Mouse (Mus musculus) 416B (cell line): ENCODE data around the gene Kif26b.
A peak's percentile ranks its signal among the peaks of the same experiment; 100 is the strongest.

Source experiments
- DNase-seq: peaks from one replicate; pipeline ENCODE4 v3.0.0; 2011; ENCODE audit warnings: low read depth

Kif26b gene

DNA sequence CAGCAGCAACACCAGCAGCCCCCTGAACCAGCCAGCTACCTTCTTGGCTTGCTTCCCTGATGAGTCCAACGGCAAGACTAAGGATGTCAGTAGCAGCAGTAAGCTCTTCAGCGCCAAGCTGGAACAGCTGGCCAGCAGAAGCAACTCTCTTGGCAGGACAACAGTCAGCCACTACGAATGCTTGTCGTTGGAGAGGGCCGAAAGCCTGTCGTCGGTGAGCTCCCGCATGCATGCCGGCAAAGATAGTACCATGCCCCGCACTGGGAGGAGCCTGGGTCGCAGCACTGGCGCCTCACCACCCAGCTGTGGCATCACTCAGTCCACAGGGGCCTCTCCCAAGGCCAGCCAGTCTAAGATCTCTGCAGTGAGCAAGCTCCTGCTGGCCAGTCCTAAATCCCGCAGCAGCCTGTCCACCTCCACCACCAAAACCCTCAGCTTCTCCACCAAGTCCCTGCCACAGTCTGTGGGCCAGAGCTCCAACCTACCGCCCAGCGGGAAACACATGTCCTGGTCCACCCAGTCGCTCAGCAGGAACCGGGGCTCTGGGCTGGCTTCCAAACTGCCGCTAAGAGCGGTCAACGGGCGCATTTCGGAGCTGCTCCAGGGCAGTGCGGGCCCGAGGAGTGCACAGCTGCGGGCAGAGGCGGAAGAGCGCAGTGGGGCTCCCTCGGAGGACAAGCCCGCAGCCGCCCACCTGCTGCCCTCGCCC is 388.4 kb downstream of the Kif26b start:
- DNase-seq, result no peak

DNA sequence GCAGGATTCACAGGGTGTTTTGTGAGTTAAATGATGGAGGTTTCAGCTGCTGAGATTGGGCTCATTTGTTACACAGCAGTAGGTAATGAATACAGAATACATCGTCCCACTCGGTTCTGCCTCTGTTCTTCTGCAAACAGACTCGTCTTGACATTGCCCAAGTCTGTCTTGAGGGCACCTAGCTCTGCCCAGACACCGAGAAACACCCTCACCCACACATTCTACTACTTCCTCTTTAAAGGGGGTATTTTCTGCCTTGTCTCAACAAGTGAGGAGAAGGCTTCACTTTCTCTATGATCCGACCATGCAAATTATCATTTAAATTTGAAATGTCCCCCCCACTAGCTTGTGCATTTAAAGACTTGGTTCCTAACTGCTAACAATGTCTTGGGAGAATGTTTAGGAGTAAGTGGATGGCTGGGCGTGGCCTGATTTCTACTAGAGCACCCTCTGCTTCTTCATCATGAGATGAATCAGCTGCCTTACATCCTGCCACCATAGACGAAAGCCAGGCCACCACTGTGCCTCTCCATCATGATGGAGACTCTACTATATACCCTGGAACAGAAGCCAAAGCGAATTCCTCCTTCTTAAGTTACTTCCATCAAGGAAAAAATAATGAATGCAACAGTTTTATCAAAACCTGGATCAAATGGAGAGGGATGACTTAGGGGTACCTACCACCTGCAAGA is 395.7 kb downstream of the Kif26b start:
- DNase-seq, result no peak

DNA sequence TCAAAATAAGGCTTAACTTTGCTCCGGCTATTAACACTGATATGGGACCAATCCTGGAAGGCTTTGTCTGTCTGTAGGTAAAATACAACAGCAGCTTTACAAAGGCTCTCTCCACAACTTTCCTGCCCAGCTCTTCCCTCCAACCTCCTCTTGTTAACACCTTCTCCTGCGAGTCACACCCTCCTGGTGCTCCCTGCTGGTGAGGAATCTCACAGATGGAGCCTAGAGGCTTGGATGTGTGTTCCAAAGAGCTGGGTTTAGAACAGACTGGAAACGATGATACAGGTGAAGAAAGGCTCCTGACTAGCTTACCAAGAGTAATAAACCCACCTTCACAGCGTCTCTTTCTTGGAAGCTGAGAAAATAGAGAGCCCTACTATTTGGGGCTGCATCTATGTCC is 400.6 kb downstream of the Kif26b start:
- DNase-seq, result no peak

DNA sequence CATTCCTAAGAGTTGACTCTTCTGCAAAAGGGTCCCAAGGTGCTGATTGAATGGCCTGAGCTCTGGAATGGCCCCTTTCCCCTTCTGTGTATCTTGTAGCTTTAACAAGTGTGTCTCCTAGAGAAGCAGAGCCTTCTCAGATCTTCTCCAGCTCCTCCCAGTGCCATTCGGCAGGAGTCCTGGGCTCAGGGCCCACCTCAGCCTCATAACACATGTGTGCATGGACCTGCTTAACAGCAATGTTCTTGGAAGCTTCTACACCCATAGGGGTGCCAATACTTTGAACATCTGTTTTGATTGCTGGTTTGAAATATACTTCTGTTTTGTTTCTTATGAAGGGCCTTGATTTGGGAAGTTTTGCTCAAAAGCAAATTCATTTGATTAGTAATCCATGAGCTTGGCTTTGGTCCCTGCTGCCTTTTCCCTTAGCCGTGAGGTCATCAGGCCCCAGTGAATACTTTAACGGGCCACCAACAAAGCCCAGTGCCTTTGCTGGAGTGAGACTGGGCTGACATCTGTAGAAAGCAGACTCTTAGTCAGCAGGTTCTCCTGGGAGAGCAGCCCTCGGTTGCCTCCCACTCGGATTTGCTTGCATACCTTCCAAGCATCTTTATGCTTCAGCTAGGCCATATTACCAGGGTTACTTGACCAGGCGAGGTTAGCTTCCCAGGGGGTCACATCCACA is 405.2 kb downstream of the Kif26b start:
- no peak for DNase-seq

DNA sequence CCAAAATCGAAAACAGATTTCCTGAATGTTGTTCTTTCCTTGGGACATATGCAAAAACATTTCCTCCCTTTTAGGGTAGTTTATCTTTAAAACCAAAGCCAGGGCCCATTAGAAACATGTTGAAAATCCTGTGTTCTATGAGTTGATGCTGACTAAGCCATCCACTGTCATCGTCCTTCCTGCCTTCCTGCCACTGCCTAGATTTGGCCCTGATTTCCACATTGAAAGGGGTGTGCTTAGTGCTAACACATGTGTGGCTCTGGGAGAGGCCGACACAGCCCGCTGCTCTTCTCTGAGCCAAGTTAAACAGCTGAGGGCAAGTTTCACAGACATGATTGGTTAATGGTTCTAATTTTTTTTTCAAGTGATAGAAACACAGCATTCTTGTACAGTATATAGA is 407.5 kb downstream of the Kif26b start:
- DNase-seq, result peak; percentile 3

DNA sequence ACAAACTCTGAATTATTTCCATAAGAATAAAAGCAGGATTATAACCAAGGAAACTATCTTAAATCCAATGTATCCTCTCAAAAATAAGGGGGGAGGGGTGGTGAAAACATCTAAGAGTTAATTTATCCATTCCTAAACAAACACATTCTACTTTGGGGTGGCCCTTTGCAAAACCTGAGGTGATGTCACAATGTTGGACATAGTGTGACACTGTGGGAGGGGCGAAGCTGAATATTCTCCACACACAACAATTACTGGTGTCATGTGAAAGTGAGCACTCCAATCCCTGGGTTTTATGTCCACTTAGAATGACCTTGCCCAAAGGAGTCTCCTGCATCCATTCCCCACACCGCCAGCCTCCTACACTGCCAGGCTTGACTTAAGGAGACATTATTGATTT is 408.1 kb downstream of the Kif26b start:
- no peak for DNase-seq

DNA sequence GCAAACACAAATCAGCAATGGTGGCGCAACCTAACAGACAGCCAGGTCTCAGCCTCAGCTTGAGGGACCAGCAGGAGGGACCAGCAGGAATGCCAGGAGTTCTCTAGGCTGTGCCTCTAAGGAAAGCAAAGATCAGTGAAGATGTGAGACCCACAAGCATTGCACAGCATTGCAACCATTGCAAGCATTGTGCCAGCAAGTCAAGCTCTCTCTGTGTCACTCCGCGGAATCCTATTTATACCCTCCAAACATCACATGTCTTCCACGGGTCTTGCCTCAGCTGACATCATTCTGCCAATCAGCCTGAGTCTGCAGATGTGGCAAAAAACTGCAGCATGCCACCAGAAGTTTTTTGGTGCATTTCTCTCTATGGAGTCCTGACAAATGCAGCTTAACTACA is 411.4 kb downstream of the Kif26b start:
- DNase-seq, result no peak

DNA sequence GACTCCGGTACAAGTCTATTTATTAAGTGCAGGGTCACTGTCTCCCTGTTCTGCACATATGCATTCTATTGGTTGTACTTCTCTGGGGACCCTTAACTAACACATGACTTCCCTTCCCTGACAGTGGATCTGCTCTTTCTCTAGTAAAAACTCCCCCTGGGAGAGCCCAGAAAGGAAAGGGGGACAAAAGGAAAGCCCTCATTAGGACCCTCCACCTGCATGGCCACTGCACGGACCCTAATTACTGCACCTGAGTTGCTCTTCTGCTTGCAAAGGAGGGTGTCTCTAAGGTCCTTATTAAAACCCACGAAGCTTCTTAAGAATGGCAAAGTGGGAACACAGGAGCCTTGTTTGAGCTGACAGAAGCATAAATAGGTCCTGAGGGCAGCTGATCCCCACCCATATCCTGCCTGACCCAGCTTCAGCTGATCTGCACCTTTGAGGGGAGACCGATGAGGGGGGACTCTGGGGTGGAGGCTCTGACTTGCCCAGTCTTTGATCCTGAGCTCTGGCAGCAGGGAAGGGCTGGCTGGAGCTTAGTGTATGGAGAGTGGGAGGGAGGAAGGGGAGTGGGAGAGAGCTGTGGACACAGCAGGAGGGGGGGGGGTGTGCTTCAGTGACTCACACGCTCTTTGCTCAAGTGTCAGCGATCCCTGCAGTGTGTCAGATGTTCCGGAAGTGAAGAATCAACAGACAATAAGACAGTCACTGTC is 413.5 kb downstream of the Kif26b start:
- DNase-seq, result no peak

DNA sequence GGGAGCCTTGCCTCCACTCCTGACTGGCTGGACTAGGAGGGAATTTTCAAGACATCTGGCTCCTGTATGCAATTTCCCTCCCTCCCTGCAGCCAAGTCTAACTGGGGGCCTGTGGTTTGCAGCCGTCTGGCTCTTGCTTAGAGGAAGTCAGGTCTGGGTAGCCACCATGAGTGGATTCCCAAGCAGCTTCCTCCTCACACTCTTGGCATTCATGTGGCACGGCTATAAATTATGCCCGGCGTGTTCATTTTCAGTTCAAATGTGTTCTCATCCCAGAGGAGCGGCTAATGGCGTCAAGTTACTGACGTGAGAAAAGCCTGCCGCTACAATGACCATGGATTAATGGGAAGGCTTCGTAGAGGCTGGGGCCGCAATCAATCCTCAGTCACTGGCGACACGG is 424.0 kb downstream of the Kif26b start:
- DNase-seq, result no peak

DNA sequence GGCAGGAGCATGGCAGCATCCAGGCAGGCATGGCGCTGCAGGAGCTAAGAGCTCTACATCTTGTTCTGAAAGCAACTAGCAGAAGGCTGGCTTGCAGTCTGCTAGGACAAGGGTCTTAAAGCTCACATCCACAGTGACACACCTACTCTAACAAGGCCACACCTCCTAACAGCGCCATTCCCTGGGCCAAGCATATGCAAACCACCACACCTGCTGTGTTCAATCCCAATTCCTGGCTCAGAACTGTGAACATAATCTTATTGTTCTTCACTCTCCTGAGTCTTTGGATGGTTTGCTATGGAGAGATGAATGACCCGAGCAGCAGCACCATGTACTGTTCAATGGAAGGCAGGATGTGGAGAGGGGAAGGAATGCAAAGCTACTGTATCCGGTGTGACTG is 429.7 kb downstream of the Kif26b start:
- DNase-seq, result no peak

DNA sequence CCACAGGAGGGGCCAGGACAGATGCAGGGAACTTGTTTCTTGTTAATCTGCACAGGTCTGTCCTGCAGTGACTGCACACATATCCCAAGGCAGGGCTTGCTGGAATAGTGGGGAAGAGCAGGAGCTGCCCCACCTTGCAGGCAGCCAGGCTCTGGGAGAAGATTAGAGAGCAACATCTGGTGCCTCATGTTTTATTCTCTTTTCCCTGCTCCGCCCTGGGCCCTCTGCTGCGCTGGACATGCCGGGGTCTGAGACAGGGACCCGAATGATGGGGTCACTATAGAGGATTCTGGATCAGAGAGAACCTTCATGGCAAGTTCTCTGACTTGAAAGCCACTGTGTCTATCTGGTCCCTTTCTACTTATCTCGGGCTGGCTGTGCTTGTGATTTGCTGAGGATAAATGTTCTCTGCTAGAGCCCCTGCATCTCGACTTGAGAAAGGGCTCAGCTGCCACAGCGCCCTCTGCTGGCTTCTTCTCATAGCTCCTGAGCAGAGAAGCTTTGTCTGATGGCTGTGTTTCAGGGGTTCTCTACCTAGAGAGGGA is 431.2 kb downstream of the Kif26b start:
- DNase-seq, result peak; percentile 57

DNA sequence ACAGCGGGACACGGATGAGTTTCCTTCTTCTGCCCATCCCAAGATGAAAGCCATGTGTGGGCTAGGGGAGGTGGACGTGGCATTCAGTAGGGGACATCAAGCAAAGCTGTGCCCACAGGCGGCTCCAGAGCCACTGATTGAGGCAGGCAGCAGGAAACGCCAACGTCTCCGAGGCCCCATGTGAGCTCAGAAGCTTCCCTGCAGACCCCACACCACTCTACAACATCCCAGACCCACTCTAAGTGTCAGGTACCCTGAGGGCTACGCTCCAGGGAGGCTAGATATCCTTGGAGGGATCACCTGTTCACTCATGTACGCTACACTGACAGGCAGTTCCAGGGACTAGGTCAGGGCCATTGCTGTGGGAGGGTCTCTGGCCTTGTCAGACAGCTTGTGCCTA is 432.7 kb downstream of the Kif26b start:
- DNase-seq, result no peak

DNA sequence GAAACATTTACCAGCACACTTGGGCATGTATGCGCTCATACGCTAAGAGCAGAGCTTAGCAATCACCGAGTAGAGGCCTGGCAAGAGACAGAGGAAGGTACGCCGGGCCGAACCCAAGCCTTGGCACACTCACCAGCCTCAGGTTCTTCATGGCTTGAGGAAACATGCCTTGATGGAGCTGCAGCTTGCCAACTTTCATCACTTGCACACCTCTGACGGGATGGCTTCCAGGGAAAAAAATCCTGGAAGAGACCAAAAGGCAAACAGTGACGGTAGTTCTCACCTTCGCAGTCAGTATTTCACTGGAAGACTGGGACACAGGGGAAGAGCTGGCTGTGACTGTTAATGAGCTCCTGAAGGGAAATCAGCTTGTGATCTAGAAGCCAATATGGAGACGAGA is 443.1 kb downstream of the Kif26b start:
- no peak for DNase-seq

DNA sequence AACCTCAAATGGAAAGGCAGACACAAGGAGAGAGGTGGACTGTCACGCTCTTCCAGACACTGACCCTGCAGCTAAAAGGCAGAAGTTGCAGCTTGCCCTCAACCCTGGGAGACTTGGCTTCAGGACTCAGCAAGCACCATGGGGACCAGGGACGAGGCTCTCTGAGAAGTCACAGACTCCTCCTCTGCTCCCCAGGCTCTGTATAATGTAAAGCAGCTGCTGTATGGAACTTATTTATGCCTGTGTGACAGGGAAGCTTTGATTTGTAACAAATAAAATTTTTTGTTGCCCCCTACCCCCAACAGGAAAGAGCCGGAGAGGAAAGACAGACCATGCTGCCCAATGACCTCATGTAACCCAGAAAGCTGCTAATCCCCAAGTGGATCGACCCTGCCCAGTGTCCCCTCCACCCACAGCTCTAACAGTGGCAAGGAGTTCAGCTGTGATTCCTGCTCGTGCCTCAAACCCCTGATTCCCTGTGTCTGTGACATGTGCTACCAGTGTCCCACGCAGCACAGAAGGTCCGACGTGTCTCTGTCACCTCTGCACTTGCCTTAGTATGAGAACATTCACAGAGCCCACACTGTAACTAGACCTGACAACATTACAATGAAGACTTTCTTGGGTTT is 449.8 kb downstream of the Kif26b start:
- DNase-seq, result no peak

DNA sequence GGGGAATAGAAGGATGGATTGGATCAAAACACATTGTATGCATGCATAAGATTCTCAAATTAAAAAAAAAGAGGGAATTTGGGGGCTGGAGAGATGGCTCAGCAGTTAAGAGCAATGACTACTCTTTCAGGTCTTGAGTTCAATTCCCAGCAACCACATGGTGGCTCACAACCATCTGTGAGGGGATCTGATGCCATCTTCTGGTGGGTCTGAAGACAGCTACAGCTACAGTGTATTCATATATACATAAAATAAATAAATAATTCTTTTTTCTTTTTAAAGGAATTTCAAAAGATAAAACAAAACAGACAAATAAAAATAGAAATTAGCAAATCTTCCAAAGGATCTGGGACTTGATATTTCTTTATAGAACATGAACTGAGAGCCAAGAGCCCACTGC is 451.3 kb downstream of the Kif26b start:
- peak; percentile 13 for DNase-seq

DNA sequence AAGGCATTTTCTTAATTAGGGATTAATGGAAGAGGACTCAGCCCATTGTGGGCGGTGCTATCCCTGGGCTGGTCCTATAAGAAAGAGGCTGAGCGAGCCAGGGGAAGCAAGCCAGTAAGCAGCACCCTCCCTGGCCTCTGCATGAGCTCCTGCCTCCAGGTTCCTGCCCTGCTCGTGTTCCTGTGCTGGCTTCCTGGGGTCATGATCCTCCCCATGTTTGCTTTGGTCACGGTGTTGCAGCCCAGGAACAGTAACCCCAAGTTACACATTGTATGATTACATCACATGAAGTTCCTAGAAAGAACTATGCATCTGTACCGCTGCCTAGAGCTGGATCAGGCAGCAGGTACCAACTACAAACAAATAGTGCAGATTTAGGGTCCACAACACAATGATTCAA is 452.7 kb downstream of the Kif26b start:
- no peak for DNase-seq

DNA sequence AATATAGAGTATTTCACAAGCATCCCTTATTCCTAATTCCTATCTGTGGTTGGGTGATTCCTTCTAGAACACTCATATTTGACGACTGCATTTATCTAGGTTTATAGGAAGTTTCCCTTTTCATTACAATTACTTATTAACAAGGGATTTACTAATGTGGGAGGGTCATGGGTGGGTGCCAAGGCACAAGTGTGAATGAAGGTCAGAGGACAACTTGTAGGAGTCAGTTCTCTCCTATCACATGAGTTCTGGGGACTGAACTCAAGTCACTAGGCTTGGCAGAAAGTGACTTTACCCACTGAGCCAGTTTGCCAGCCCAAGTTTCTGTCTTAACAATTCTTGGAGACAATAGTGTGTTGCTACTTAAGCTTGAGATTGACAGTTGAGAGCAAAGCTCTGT is 459.3 kb downstream of the Kif26b start:
- no peak for DNase-seq
